Mouse (Mus musculus) lung, embryonic 16.5 days (tissue): Measurements from ENCODE around the gene Grtp1. TPM values are rescaled to one million over a fixed set of nuclear protein-coding genes. Genes with fewer than 3 reads are reported as not detected.
A peak's percentile ranks its signal among the peaks of the same experiment; 100 is the strongest.

ENCODE experiments used
- ATAC-seq: fragments of 200-750 bp; cut with Nextera tagmentation; 2 replicates; pipeline ENCODE4 v1.8.0; 2017; ENCODE audit warnings: low read depth, mild to moderate bottlenecking, moderate library complexity
- H3K27ac ChIP-seq: fragments of 300-500 bp; sonication (generic); 2 replicates; pipeline ENCODE4 v1.5.1; 2014; ENCODE audit warnings: mild to moderate bottlenecking, control low read depth, low read length
- H3K27me3 ChIP-seq: fragments of 300-500 bp; sonication (generic); 2 replicates; pipeline ENCODE4 v1.6.1; 2014; ENCODE audit warnings: low read depth, low read length, mixed read lengths; ENCODE audit not compliant: control insufficient read depth, insufficient read depth
- H3K36me3 ChIP-seq: fragments of 300-500 bp; sonication (generic); 2 replicates; pipeline ENCODE4 v1.6.1; 2014; ENCODE audit warnings: low read length; ENCODE audit not compliant: control insufficient read depth, insufficient read depth
- H3K4me1 ChIP-seq: fragments of 300-500 bp; sonication (generic); replicated peaks from 2 replicates; pipeline ENCODE4 v1.6.1; 2014; ENCODE audit warnings: low read length, mixed read lengths; ENCODE audit not compliant: control insufficient read depth, insufficient read depth
- H3K4me2 ChIP-seq: fragments of 300-500 bp; sonication (generic); 2 replicates; pipeline ENCODE4 v1.6.1; 2014; ENCODE audit warnings: low read depth, low read length, control low read depth
- H3K4me3 ChIP-seq: fragments of 300-500 bp; sonication (generic); 2 replicates; pipeline ENCODE4 v1.5.1; 2014; ENCODE audit warnings: mild to moderate bottlenecking, low read length, control low read depth
- H3K9ac ChIP-seq: fragments of 300-500 bp; sonication (generic); 2 replicates; pipeline ENCODE4 v1.6.1; 2014; ENCODE audit warnings: low read length, control low read depth
- H3K9me3 ChIP-seq: fragments of 300-500 bp; sonication (generic); 2 replicates; pipeline ENCODE4 v1.6.1; 2016; ENCODE audit warnings: low read length; ENCODE audit not compliant: control insufficient read depth
- WGBS: fragments of 180-500 bp; shearing (Covaris S2); extraction: QIAGEN DNeasy Blood & Tissue Kit; methylation state at CpG from one replicate; pipeline ENCODE4 v1.1.7; 2014; 5-methylcytosine and 5-hydroxymethylcytosine counted together
- polyA plus RNA-seq: library from polyadenylated mRNA; unstranded; fragments of >200 nt; fragmentation: Nextera tagmentation; extraction: Ambion mirVana; gene quantifications from 2 replicates; pipeline ENCODE4 v1.2.1, GENCODE M21; 2015

Gene Grtp1
- polyA plus RNA-seq, 1 experiment from 2014 or later = 4.5 TPM

- H3K9ac ChIP-seq = no peak overlapping the region
- H3K27me3 ChIP-seq = no peaks in the 10 kb centered on the region
- no peak for ATAC-seq
- no peak overlapping the region for H3K27ac ChIP-seq
- H3K9me3 ChIP-seq = no peaks in the 10 kb centered on the region
- H3K4me3 ChIP-seq = no peak overlapping the region
- 38% methylated on average over 9 of the region's 9 CpGs for WGBS
- no peaks in the 10 kb centered on the region for H3K4me1 ChIP-seq
- H3K4me2 ChIP-seq = no peak overlapping the region
- no peaks in the 10 kb centered on the region for H3K36me3 ChIP-seq
Observed at GRCm38 (mm10) chr8:13228923-13229610, 28.6 kb upstream of the Grtp1 start.

- Histone ChIP-seq H3K4me1 (no peaks in the 10 kb centered on the region), H3K36me3 (no peaks in the 10 kb centered on the region), H3K27me3 (no peaks in the 10 kb centered on the region), H3K9ac (no peak overlapping the region), H3K9me3 (no peaks in the 10 kb centered on the region), H3K4me2 (no peak overlapping the region), H3K27ac (no peak overlapping the region), H3K4me3 (no peak overlapping the region)
- ATAC-seq = no peak
- WGBS = 53% methylated on average over 3 of the region's 3 CpGs
Observed at GRCm38 (mm10) chr8:13227184-13227583, 26.8 kb upstream of the Grtp1 start.

- Histone ChIP-seq H3K4me3 (no peak overlapping the region), H3K9me3 (no peaks in the 10 kb centered on the region), H3K9ac (no peak overlapping the region), H3K27me3 (no peaks in the 10 kb centered on the region), H3K4me2 (no peak overlapping the region), H3K27ac (no peak overlapping the region), H3K36me3 (no peaks in the 10 kb centered on the region), H3K4me1 (no peaks in the 10 kb centered on the region)
- ATAC-seq = no peak
- WGBS = 68% methylated on average over 6 of the region's 6 CpGs
Observed at GRCm38 (mm10) chr8:13226288-13226687, 25.9 kb upstream of the Grtp1 start.

GRCm38 (mm10) chr8:13224426-13224825 lies 24.0 kb upstream of the Grtp1 start:
- no peak for ATAC-seq
- Histone ChIP-seq H3K4me3 (no peak overlapping the region), H3K4me1 (no peaks in the 10 kb centered on the region), H3K9me3 (no peaks in the 10 kb centered on the region), H3K27me3 (no peaks in the 10 kb centered on the region), H3K4me2 (no peak overlapping the region), H3K9ac (no peak overlapping the region), H3K36me3 (no peaks in the 10 kb centered on the region), H3K27ac (no peak overlapping the region)
- WGBS = 75% methylated on average over 9 of the region's 9 CpGs

GRCm38 (mm10) chr8:13218441-13218840 lies 18.0 kb upstream of the Grtp1 start:
- WGBS = 76% methylated on average over 4 of the region's 4 CpGs

GRCm38 (mm10) chr8:13217986-13218385 lies 17.6 kb upstream of the Grtp1 start:
- Histone ChIP-seq H3K4me2 (no peak overlapping the region), H3K9ac (no peak overlapping the region), H3K27me3 (no peaks in the 10 kb centered on the region), H3K4me1 (peaks cover 8% of the 10 kb centered on the region), H3K36me3 (no peaks in the 10 kb centered on the region), H3K4me3 (no peak overlapping the region), H3K9me3 (no peaks in the 10 kb centered on the region), H3K27ac (no peak overlapping the region)
- no peak for ATAC-seq

More at GRCm38 (mm10) chr8:13218441-13218840, 18.0 kb upstream of the Grtp1 start:
- Histone ChIP-seq H3K36me3 (no peaks in the 10 kb centered on the region), H3K4me1 (peaks cover 4% of the 10 kb centered on the region), H3K4me3 (no peak overlapping the region), H3K27me3 (no peaks in the 10 kb centered on the region), H3K27ac (no peak overlapping the region), H3K9me3 (no peaks in the 10 kb centered on the region), H3K4me2 (no peak overlapping the region), H3K9ac (no peak overlapping the region)
- ATAC-seq = no peak

GRCm38 (mm10) chr8:13217093-13217492 lies 16.7 kb upstream of the Grtp1 start:
- 14% methylated on average over 5 of the region's 5 CpGs for WGBS
- H3K4me2 ChIP-seq = no peak overlapping the region
- peaks cover 8% of the 10 kb centered on the region for H3K4me1 ChIP-seq
- H3K9me3 ChIP-seq = no peaks in the 10 kb centered on the region
- no peak overlapping the region for H3K27ac ChIP-seq
- no peak overlapping the region for H3K9ac ChIP-seq
- no peaks in the 10 kb centered on the region for H3K27me3 ChIP-seq
- no peaks in the 10 kb centered on the region for H3K36me3 ChIP-seq
- H3K4me3 ChIP-seq = no peak overlapping the region
- ATAC-seq = no peak

- H3K9ac ChIP-seq = no peak overlapping the region
- 46% methylated on average over 8 of the region's 8 CpGs for WGBS
- ATAC-seq = no peak
- H3K9me3 ChIP-seq = no peaks in the 10 kb centered on the region
- no peak overlapping the region for H3K4me2 ChIP-seq
- no peaks in the 10 kb centered on the region for H3K27me3 ChIP-seq
- no peaks in the 10 kb centered on the region for H3K36me3 ChIP-seq
- peaks cover 8% of the 10 kb centered on the region for H3K4me1 ChIP-seq
- no peak overlapping the region for H3K4me3 ChIP-seq
- no peak overlapping the region for H3K27ac ChIP-seq
Observed at GRCm38 (mm10) chr8:13216386-13216785, 16.0 kb upstream of the Grtp1 start.

- no peak overlapping the region for H3K4me3 ChIP-seq
- H3K27me3 ChIP-seq = no peaks in the 10 kb centered on the region
- no peaks in the 10 kb centered on the region for H3K36me3 ChIP-seq
- H3K4me2 ChIP-seq = no peak overlapping the region
- H3K27ac ChIP-seq = no peak overlapping the region; the same call in 1 of the 2 replicates
- 16% methylated on average over 10 of the region's 10 CpGs for WGBS
- no peaks in the 10 kb centered on the region for H3K9me3 ChIP-seq
- peaks cover 14% of the 10 kb centered on the region for H3K4me1 ChIP-seq
- ATAC-seq = peak; percentile 77
- no peak overlapping the region for H3K9ac ChIP-seq
Observed at GRCm38 (mm10) chr8:13213479-13214268, 13.3 kb upstream of the Grtp1 start.
